Mouse (Mus musculus) CH12.LX (cell line): Measurements from ENCODE around the gene Cox17. TPM values are rescaled to one million over a fixed set of nuclear protein-coding genes. Genes with fewer than 3 reads are reported as not detected.
A peak's percentile ranks its signal among the peaks of the same experiment; 100 is the strongest.

Experiments used
- DNase-seq: peaks from one replicate; pipeline ENCODE4 v3.0.0-alpha.2; 2013; ENCODE audit errors: extremely low read depth
- H3K27ac ChIP-seq: 2 replicates; pipeline ENCODE4 v1.5.1; 2012; ENCODE audit warnings: low read depth, mild to moderate bottlenecking, control low read depth, moderate library complexity; ENCODE audit not compliant: insufficient read depth
- H3K27me3 ChIP-seq: replicated peaks from 2 replicates; pipeline ENCODE3; 2012; ENCODE audit warnings: inconsistent platforms
- H3K36me3 ChIP-seq, 2 experiments: replicated peaks in 1 of 2; 2 replicates each; pipeline versions ENCODE3 to v1.6.1; 2012; ENCODE audit warnings: inconsistent platforms in 1 of 2, low read length in 1 of 2, mild to moderate bottlenecking in 1 of 2, mixed read lengths in 1 of 2, moderate library complexity in 1 of 2; ENCODE audit not compliant: control insufficient read depth in 1 of 2, insufficient read depth in 1 of 2
- H3K4me1 ChIP-seq, 2 experiments: 2 replicates each; pipeline ENCODE4 v1.6.1; 2012; ENCODE audit warnings: inconsistent platforms in 1 of 2, moderate library complexity in 1 of 2; ENCODE audit not compliant: insufficient read depth in 2 of 2, control insufficient read depth in 1 of 2
- H3K4me2 ChIP-seq: 2 replicates; pipeline ENCODE4 v1.6.1; 2012; ENCODE audit warnings: low read depth, mild to moderate bottlenecking, control low read depth; ENCODE audit not compliant: poor library complexity, insufficient read depth, severe bottlenecking
- H3K4me3 ChIP-seq, 3 experiments: fragments of 150-350 bp in 1 of 3; sonication (generic) in 1 of 3; replicated peaks in 1 of 3; 2 replicates each; pipeline versions ENCODE3 to v1.5.1; 2011 to 2012; ENCODE audit warnings: low read depth in 2 of 3, low read length in 2 of 3, mild to moderate bottlenecking in 2 of 3, moderate library complexity in 2 of 3, control low read depth in 1 of 3, improper control_type of control experiment in 1 of 3, inconsistent platforms in 1 of 3, mixed read lengths in 1 of 3; ENCODE audit not compliant: poor library complexity in 1 of 3
- H3K79me2 ChIP-seq: replicated peaks from 2 replicates; pipeline ENCODE4 v1.6.1; 2012; ENCODE audit warnings: mild to moderate bottlenecking, moderate library complexity; ENCODE audit not compliant: control insufficient read depth, poor library complexity, insufficient read depth, severe bottlenecking; ENCODE audit errors: extremely low read depth
- H3K9ac ChIP-seq: 2 replicates; pipeline ENCODE4 v1.6.1; 2012; ENCODE audit warnings: low read depth, mild to moderate bottlenecking, control low read depth, moderate library complexity; ENCODE audit not compliant: insufficient read depth
- H3K9me3 ChIP-seq: replicated peaks from 2 replicates; pipeline ENCODE3; 2012; ENCODE audit warnings: low read length, inconsistent platforms, mixed read lengths
- BHLHE40 ChIP-seq: IDR thresholded peaks from 2 replicates; pipeline ENCODE4 v1.6.1; 2011; ENCODE audit warnings: mild to moderate bottlenecking, low read depth, low read length, improper control_type of control experiment
- CHD2 ChIP-seq: IDR thresholded peaks from 2 replicates; pipeline ENCODE4 v1.6.1; 2011; ENCODE audit warnings: low read length, improper control_type of control experiment
- E2F4 ChIP-seq: IDR thresholded peaks from 2 replicates; pipeline ENCODE4 v1.6.1; 2011; ENCODE audit warnings: low read depth, low read length, improper control_type of control experiment; ENCODE audit not compliant: insufficient replicate concordance
- EP300 ChIP-seq: IDR thresholded peaks from 2 replicates; pipeline ENCODE4 v1.6.1; 2011; ENCODE audit warnings: low read length, improper control_type of control experiment
- ETS1 ChIP-seq: conservative IDR thresholded peaks from 2 replicates; pipeline ENCODE4 v1.6.1; 2012; ENCODE audit warnings: low read depth, mild to moderate bottlenecking, inconsistent platforms, low read length, improper control_type of control experiment, moderate library complexity
- GABPA ChIP-seq: IDR thresholded peaks from 2 replicates; pipeline ENCODE4 v1.6.1; 2012; ENCODE audit warnings: low read depth, low read length, improper control_type of control experiment, inconsistent platforms; ENCODE audit not compliant: insufficient replicate concordance
- IRF4 ChIP-seq: IDR thresholded peaks from 2 replicates; pipeline ENCODE4 v1.6.1; 2014; ENCODE audit warnings: low read depth, mild to moderate bottlenecking, inconsistent platforms, low read length, improper control_type of control experiment
- JUN ChIP-seq: IDR thresholded peaks from 2 replicates; pipeline ENCODE4 v1.6.1; 2011; ENCODE audit warnings: low read depth, mild to moderate bottlenecking, low read length, improper control_type of control experiment, moderate library complexity; ENCODE audit not compliant: insufficient read depth
- JUND ChIP-seq: conservative IDR thresholded peaks from 2 replicates; pipeline ENCODE4 v1.6.1; 2011; ENCODE audit warnings: low read depth, low read length, improper control_type of control experiment
- KAT2A ChIP-seq: IDR thresholded peaks from 2 replicates; pipeline ENCODE4 v1.6.1; 2012; ENCODE audit warnings: low read length, improper control_type of control experiment, inconsistent platforms; ENCODE audit not compliant: insufficient replicate concordance
- MAFK ChIP-seq: IDR thresholded peaks from 2 replicates; pipeline ENCODE4 v1.6.1; 2011; ENCODE audit warnings: low read length, improper control_type of control experiment; ENCODE audit not compliant: insufficient replicate concordance
- MXI1 ChIP-seq: IDR thresholded peaks from 2 replicates; pipeline ENCODE4 v1.6.1; 2011; ENCODE audit warnings: mild to moderate bottlenecking, low read depth, low read length, improper control_type of control experiment
- MYC ChIP-seq: IDR thresholded peaks from 2 replicates; pipeline ENCODE4 v1.6.1; 2011; ENCODE audit warnings: low read depth, mild to moderate bottlenecking, improper control_type of control experiment, low read length
- NRF1 ChIP-seq: IDR thresholded peaks from 2 replicates; pipeline ENCODE4 v1.6.1; 2014; ENCODE audit warnings: low read depth, mild to moderate bottlenecking, inconsistent platforms, low read length, improper control_type of control experiment, moderate library complexity
- PAX5 ChIP-seq: IDR thresholded peaks from 2 replicates; pipeline ENCODE4 v1.6.1; 2012; ENCODE audit warnings: low read length, inconsistent platforms, mixed read lengths
- POLR2A ChIP-seq: IDR thresholded peaks from 2 replicates; pipeline ENCODE4 v1.6.1; 2011; ENCODE audit warnings: low read depth, mild to moderate bottlenecking, improper control_type of control experiment, low read length
- POLR2AphosphoS2 ChIP-seq: IDR thresholded peaks from 2 replicates; pipeline ENCODE4 v1.6.1; 2011; ENCODE audit warnings: low read depth, low read length, improper control_type of control experiment
- RCOR1 ChIP-seq: conservative IDR thresholded peaks from 2 replicates; pipeline ENCODE4 v1.6.1; 2012; ENCODE audit warnings: low read depth, mild to moderate bottlenecking, inconsistent platforms, low read length, improper control_type of control experiment
- SIN3A ChIP-seq: IDR thresholded peaks from 2 replicates; pipeline ENCODE4 v1.6.1; 2012; ENCODE audit warnings: low read length, improper control_type of control experiment, inconsistent platforms
- UBTF ChIP-seq: IDR thresholded peaks from 2 replicates; pipeline ENCODE4 v1.6.1; 2012; ENCODE audit warnings: low read depth, mild to moderate bottlenecking, inconsistent platforms, low read length, improper control_type of control experiment, moderate library complexity
- USF1 ChIP-seq: IDR thresholded peaks from 2 replicates; pipeline ENCODE4 v1.6.1; 2014; ENCODE audit warnings: low read depth, mild to moderate bottlenecking, inconsistent platforms, low read length, improper control_type of control experiment
- USF2 ChIP-seq: conservative IDR thresholded peaks from 2 replicates; pipeline ENCODE4 v1.6.1; 2011; ENCODE audit warnings: low read depth, low read length, improper control_type of control experiment
- ZC3H11A ChIP-seq: IDR thresholded peaks from 2 replicates; pipeline ENCODE4 v1.6.1; 2012; ENCODE audit warnings: low read depth, mild to moderate bottlenecking, inconsistent platforms, low read length, improper control_type of control experiment
- ZMIZ1 ChIP-seq: IDR thresholded peaks from 2 replicates; pipeline ENCODE4 v1.6.1; 2012; ENCODE audit warnings: low read depth, mild to moderate bottlenecking, inconsistent platforms, low read length, improper control_type of control experiment
- dilution Hi-C: fragments of 300-500 bp; cut with MboI; formaldehyde crosslinking; loops from 2 replicates; pipeline ENCODE4 v1.14.3; 2020; ENCODE audit warnings: low sequenced_read_pairs; ENCODE audit not compliant: extremely low pct_unique_long_range_greater_than_20kb, extremely low pct_ligation_motif_present
- in situ Hi-C: fragments of 300-500 bp; cut with MboI; formaldehyde crosslinking; loops from 3 replicates; pipeline ENCODE4 v1.14.3; 2019; ENCODE audit warnings: low sequenced_read_pairs, low pct_ligation_motif_present, low pct_unique_long_range_greater_than_20kb, mixed read lengths
- polyA plus RNA-seq: library from polyadenylated mRNA; unstranded; fragments of >175 nt; gene quantifications from 2 replicates; pipeline ENCODE4 v1.2.1, GENCODE M21; 2012; ENCODE audit warnings: low read depth; ENCODE audit not compliant: insufficient read length
- total RNA-seq, 2 experiments: library from RNA; depleted of rRNA; stranded (reverse); fragments of 300-350 nt in 1 of 2; fragments of >200 nt in 1 of 2; gene quantifications; 2 replicates each; pipeline ENCODE4 v1.2.3; 2012 to 2014

Gene Cox17
- total and polyA plus RNA-seq, 3 experiments, result 410 to 706 (median 622) TPM

GRCm38 (mm10) chr16:38346529-38347325 is at the start of gene Cox17, which contains the start of gene Gm21987 (continued):
- TF ChIP-seq MYC, result peak; percentile 78

DNA sequence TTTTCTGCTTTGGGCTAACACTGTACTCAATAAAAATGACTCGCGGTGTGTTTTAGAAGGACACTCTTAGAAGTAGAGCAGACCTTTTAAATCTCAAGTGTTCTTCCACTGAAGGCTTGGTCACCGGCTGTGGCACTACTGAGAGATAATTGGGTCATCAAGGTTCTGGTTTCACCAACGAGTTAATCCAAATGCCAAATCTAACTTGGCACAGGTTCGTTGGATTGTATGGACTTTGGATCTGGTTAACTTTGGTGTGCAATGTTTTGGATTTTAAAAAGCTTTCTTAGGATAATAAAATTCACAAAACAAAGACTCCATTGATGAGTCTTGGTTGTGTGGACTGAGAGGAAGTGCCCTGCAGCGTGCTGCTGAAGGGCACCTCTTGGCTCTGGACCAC is 48.4 kb upstream of the Cox17 start:
- Histone ChIP-seq H3K4me3 (no peak overlapping the region), H3K36me3 (peaks cover 0 to 9% of the 10 kb centered on the region in 2 experiments), H3K4me1 (peaks cover 8 to 12% of the 10 kb centered on the region in 2 experiments), H3K9ac (no peak overlapping the region), H3K27me3 (no peaks in the 10 kb centered on the region), H3K27ac (no peak overlapping the region), H3K4me2 (no peak overlapping the region), H3K79me2 (no peaks in the 10 kb centered on the region), H3K9me3 (no peaks in the 10 kb centered on the region)
- TF ChIP-seq NRF1, result no peak
- TF ChIP-seq KAT2A, result no peak
- TF ChIP-seq CHD2, result no peak
- TF ChIP-seq ZC3H11A, result no peak
- no peak for TF ChIP-seq MAFK
- TF ChIP-seq EP300, result no peak
- no peak for TF ChIP-seq JUN
- TF ChIP-seq UBTF, result no peak
- no peak for TF ChIP-seq RCOR1
- no peak for TF ChIP-seq USF2
- TF ChIP-seq E2F4, result no peak
- TF ChIP-seq JUND, result no peak
- no peak for TF ChIP-seq POLR2A
- TF ChIP-seq ZMIZ1, result no peak
- no peak for TF ChIP-seq MXI1
- no peak for TF ChIP-seq GABPA
- TF ChIP-seq MYC, result no peak
- in situ Hi-C loops (no loop called here), dilution Hi-C loops (no loop called here)
- no peak for DNase-seq

- TF ChIP-seq MYC (0 out of 2 replicates have a peak, but pooled peaks have one; percentile 30), ETS1 (peak; percentile 48; the same call in 1 of the 2 replicates), BHLHE40 (no peak), IRF4 (peak; percentile 27; the same call in 1 of the 2 replicates), UBTF (no peak), PAX5 (no peak), EP300 (0 out of 2 replicates have a peak, but pooled peaks have one; percentile 13), USF1 (no peak), SIN3A (no peak), JUND (peak; percentile 64; the same call in 1 of the 2 replicates), JUN (peak; percentile 65), POLR2AphosphoS2 (no peak)
- Histone ChIP-seq H3K4me3 (no peak overlapping the region), H3K4me2 (no peak overlapping the region), H3K9me3 (no peaks in the 10 kb centered on the region), H3K27ac (no peak overlapping the region), H3K79me2 (no peaks in the 10 kb centered on the region), H3K4me1 (peaks cover 18 to 48% of the 10 kb centered on the region in 2 experiments), H3K36me3 (peaks cover 0 to 8% of the 10 kb centered on the region in 2 experiments), H3K27me3 (no peaks in the 10 kb centered on the region), H3K9ac (no peak overlapping the region)
- peak; percentile 51 for DNase-seq
- dilution Hi-C loops (no loop called here), in situ Hi-C loops (no loop called here)
These were observed 44.4 kb upstream of the Cox17 start for GRCm38 (mm10) chr16:38302367-38302766.
